8 mouse cellular contexts compared by ENCODE assay signal in genomic region chr2:84838993-84839980, GRCm38 (mm10). TPM values are rescaled to one million over a fixed set of nuclear protein-coding genes. Genes with fewer than 3 reads are reported as not detected.
DNase-seq lines count a peak whose midpoint lies in the region; ATAC-seq and TF ChIP-seq lines count a peak whose summit lies in the region.

No protein-coding gene starts in this region.

- TF ChIP-seq POLR2A in kidney, adult 2 months (IDR thresholded peaks at IDR 0.05; ENCODE audit: low read depth, low read length): no peak

- H3K27ac ChIP-seq in kidney, adult 2 months (ENCODE audit: insufficient read depth, low read depth, low read length): 0 out of 2 replicates have a peak overlapping the region, but pooled peaks have one; percentile 36
- H3K27ac ChIP-seq in embryonic facial prominence, embryonic 14.5 days (replicated peaks; ENCODE audit: low read depth, low read length): peak overlapping the region; percentile 88
- H3K27ac ChIP-seq in heart, embryonic 16.5 days (ENCODE audit: low read length): peak overlapping the region; percentile 88
- no peak overlapping the region for H3K27ac ChIP-seq in neural tube, embryonic 12.5 days

- peak; percentile 39 for ATAC-seq in embryonic facial prominence, embryonic 14.5 days (ENCODE audit: low read depth)
- no peak for ATAC-seq in heart, embryonic 16.5 days (replicated peaks; ENCODE audit: extremely low read depth, insufficient read depth, low FRiP score)
- ATAC-seq in neural tube, embryonic 12.5 days (ENCODE audit: low FRiP score, low read depth): peak; percentile 19

- H3K4me3 ChIP-seq in kidney, adult 2 months (ENCODE audit: insufficient read depth, low read depth, low read length): peak overlapping the region; percentile 58
- H3K4me3 ChIP-seq in embryonic facial prominence, embryonic 14.5 days (ENCODE audit: low read depth, low read length): peak overlapping the region; percentile 66
- peak overlapping the region; percentile 78 for H3K4me3 ChIP-seq in heart, embryonic 16.5 days (ENCODE audit: low read length)
- peak overlapping the region; percentile 55 for H3K4me3 ChIP-seq in neural tube, embryonic 12.5 days

- H3K9me3 ChIP-seq in embryonic facial prominence, embryonic 14.5 days (ENCODE audit: control insufficient read depth, low read length): no peaks in the 10 kb centered on the region
- no peaks in the 10 kb centered on the region for H3K9me3 ChIP-seq in heart, embryonic 16.5 days (replicated peaks; ENCODE audit: control insufficient read depth, low read length)
- no peaks in the 10 kb centered on the region for H3K9me3 ChIP-seq in neural tube, embryonic 12.5 days

- peak overlapping the region; percentile 83 for H3K9ac ChIP-seq in embryonic facial prominence, embryonic 14.5 days (ENCODE audit: low read depth, low read length)
- peak overlapping the region; percentile 85 for H3K9ac ChIP-seq in heart, embryonic 16.5 days (ENCODE audit: low read length)
- peak overlapping the region; percentile 65 for H3K9ac ChIP-seq in neural tube, embryonic 12.5 days

- H3K27me3 ChIP-seq in kidney, adult 2 months (replicated peaks; ENCODE audit: control insufficient read depth, insufficient read depth, low read length): peaks cover 4% of the 10 kb centered on the region; the same call in 1 of the 2 replicates
- H3K27me3 ChIP-seq in embryonic facial prominence, embryonic 14.5 days (replicated peaks; ENCODE audit: control insufficient read depth, insufficient read depth, low read length): 0 out of 2 replicates have a peak, but pooled peaks cover 6% of the 10 kb centered on the region
- peaks cover 5% of the 10 kb centered on the region; the same call in 1 of the 2 replicates for H3K27me3 ChIP-seq in heart, embryonic 16.5 days (ENCODE audit: control insufficient read depth, insufficient read depth, low read length)
- peaks cover 31% of the 10 kb centered on the region for H3K27me3 ChIP-seq in neural tube, embryonic 12.5 days (replicated peaks)

- DNase-seq in kidney, adult 2 months: peak; percentile 29
- DNase-seq in kidney, adult 11 months: no peak
- DNase-seq in embryonic facial prominence, embryonic 14.5 days (ENCODE audit: low spot score): peak; percentile 80
- DNase-seq in liver: peak; percentile 91
- peak; percentile 24 for DNase-seq in urinary bladder, postnatal 25 days (ENCODE audit: low spot score)
- no peak for DNase-seq in frontal cortex, postnatal 14 days (ENCODE audit: low spot score in 2 of 2)

- TF ChIP-seq CTCF in kidney, adult 2 months (conservative IDR thresholded peaks at IDR 0.05; ENCODE audit: insufficient read depth, insufficient read length, low read depth, low read length): no peak

- peaks cover 10% of the 10 kb centered on the region; the same call in 1 of the 2 replicates for H3K4me1 ChIP-seq in kidney, adult 2 months (ENCODE audit: control insufficient read depth, insufficient read depth, low read length)
- peaks cover 14% of the 10 kb centered on the region for H3K4me1 ChIP-seq in embryonic facial prominence, embryonic 14.5 days (ENCODE audit: control insufficient read depth, insufficient read depth, low read length)
- H3K4me1 ChIP-seq in heart, embryonic 16.5 days (ENCODE audit: control insufficient read depth, insufficient read depth, low read length): peaks cover 24% of the 10 kb centered on the region
- peaks cover 25% of the 10 kb centered on the region for H3K4me1 ChIP-seq in neural tube, embryonic 12.5 days

- H3K36me3 ChIP-seq in kidney, adult 2 months (ENCODE audit: control insufficient read depth, insufficient read depth, low read length): no peaks in the 10 kb centered on the region
- H3K36me3 ChIP-seq in embryonic facial prominence, embryonic 14.5 days (ENCODE audit: control insufficient read depth, insufficient read depth, low read length): no peaks in the 10 kb centered on the region
- H3K36me3 ChIP-seq in heart, embryonic 16.5 days (ENCODE audit: control insufficient read depth, insufficient read depth): no peaks in the 10 kb centered on the region
- no peaks in the 10 kb centered on the region for H3K36me3 ChIP-seq in neural tube, embryonic 12.5 days

- 2% methylated on average over 47 of the region's 47 CpGs for WGBS in kidney, adult 2 months
- under 1% methylated on average over 44 of the region's 47 CpGs for WGBS in embryonic facial prominence, embryonic 14.5 days
- under 1% methylated on average over 47 of the region's 47 CpGs for WGBS in heart, embryonic 16.5 days
- under 1% methylated on average over 47 of the region's 47 CpGs for WGBS in neural tube, embryonic 12.5 days

- H3K4me2 ChIP-seq in embryonic facial prominence, embryonic 14.5 days (ENCODE audit: low read depth, low read length): peak overlapping the region; percentile 91
- peak overlapping the region; percentile 99 for H3K4me2 ChIP-seq in heart, embryonic 16.5 days (ENCODE audit: low read depth, low read length)
- peak overlapping the region; percentile 97 for H3K4me2 ChIP-seq in neural tube, embryonic 12.5 days (replicated peaks)

RNA-seq across cellular contexts. Expression of gene Slc43a1, which starts 0.6 kb away (rescaled TPM):
- polyA plus RNA-seq in kidney, adult 2 months (2012; rRNA removed): 3.6 and 4.3 TPM in 2 replicates
- 14.3 and 17.0 TPM in 2 replicates for polyA plus RNA-seq in embryonic facial prominence, embryonic 14.5 days (2014; fragmentation: Nextera tagmentation; extraction: Ambion mirVana)
- polyA plus RNA-seq in heart, embryonic 16.5 days (2015; fragmentation: Nextera tagmentation; extraction: Ambion mirVana): 8.0 and 8.7 TPM in 2 replicates
- polyA plus RNA-seq in neural tube, embryonic 12.5 days (2016; fragmentation: Nextera tagmentation; extraction: Ambion mirVana): 8.4 and 10.2 TPM in 2 replicates

RNA-seq across cellular contexts. Expression of gene Timm10, which starts 12.5 kb away (rescaled TPM):
- 62.2 and 90.3 TPM in 2 replicates for polyA plus RNA-seq in kidney, adult 2 months (2012; rRNA removed)
- 55.5 and 55.7 TPM in 2 replicates for polyA plus RNA-seq in embryonic facial prominence, embryonic 14.5 days (2014; fragmentation: Nextera tagmentation; extraction: Ambion mirVana)
- 92.9 and 97.9 TPM in 2 replicates for polyA plus RNA-seq in heart, embryonic 16.5 days (2015; fragmentation: Nextera tagmentation; extraction: Ambion mirVana)
- 37.6 and 39.4 TPM in 2 replicates for polyA plus RNA-seq in neural tube, embryonic 12.5 days (2016; fragmentation: Nextera tagmentation; extraction: Ambion mirVana)

RNA-seq across cellular contexts. Expression of gene Smtnl1, which starts 16.8 kb away (rescaled TPM):
- polyA plus RNA-seq in kidney, adult 2 months (2012; rRNA removed): 2.6 TPM in 1 of 2 replicates, not detected in the other
- polyA plus RNA-seq in embryonic facial prominence, embryonic 14.5 days (2014; fragmentation: Nextera tagmentation; extraction: Ambion mirVana): 0.48 and 1.6 TPM in 2 replicates
- polyA plus RNA-seq in heart, embryonic 16.5 days (2015; fragmentation: Nextera tagmentation; extraction: Ambion mirVana): 0.21 and 0.24 TPM in 2 replicates
- not detected in 2 replicates for polyA plus RNA-seq in neural tube, embryonic 12.5 days (2016; fragmentation: Nextera tagmentation; extraction: Ambion mirVana)

RNA-seq across cellular contexts. Expression of gene Ube2l6, which starts 40.7 kb away (rescaled TPM):
- 18.1 and 24.1 TPM in 2 replicates for polyA plus RNA-seq in kidney, adult 2 months (2012; rRNA removed)
- 44.5 and 48.2 TPM in 2 replicates for polyA plus RNA-seq in embryonic facial prominence, embryonic 14.5 days (2014; fragmentation: Nextera tagmentation; extraction: Ambion mirVana)
- polyA plus RNA-seq in heart, embryonic 16.5 days (2015; fragmentation: Nextera tagmentation; extraction: Ambion mirVana): 102 and 110 TPM in 2 replicates
- 22.8 and 23.2 TPM in 2 replicates for polyA plus RNA-seq in neural tube, embryonic 12.5 days (2016; fragmentation: Nextera tagmentation; extraction: Ambion mirVana)

RNA-seq across cellular contexts. Expression of gene Rtn4rl2, which starts 47.2 kb away (rescaled TPM):
- 1.4 and 1.5 TPM in 2 replicates for polyA plus RNA-seq in kidney, adult 2 months (2012; rRNA removed)
- polyA plus RNA-seq in embryonic facial prominence, embryonic 14.5 days (2014; fragmentation: Nextera tagmentation; extraction: Ambion mirVana): 2.5 and 3.4 TPM in 2 replicates
- 1.5 and 1.7 TPM in 2 replicates for polyA plus RNA-seq in heart, embryonic 16.5 days (2015; fragmentation: Nextera tagmentation; extraction: Ambion mirVana)
- polyA plus RNA-seq in neural tube, embryonic 12.5 days (2016; fragmentation: Nextera tagmentation; extraction: Ambion mirVana): 9.5 and 14.7 TPM in 2 replicates

Comparison
In these comparisons a context has a peak if more than half of its experiments do, and no peak if none do; other contexts are left out.
1. DNase-seq: peak in kidney, adult 2 months (single experiment), embryonic facial prominence, embryonic 14.5 days (single experiment), liver (single experiment) and urinary bladder, postnatal 25 days (single experiment); none in kidney, adult 11 months (single experiment) and frontal cortex, postnatal 14 days (0 of 2).
2. Peak in every context shown above with its lines, with median percentiles within 50 percentile points of each other: H3K4me3 ChIP-seq, H3K4me2 ChIP-seq and H3K9ac ChIP-seq.